Mouse (Mus musculus): ENCODE data around the gene Wdsub1. TPM values are rescaled to one million over a fixed set of nuclear protein-coding genes. Genes with fewer than 3 reads are reported as not detected.
"Not testable (repeated sequence)": the region's sequence is repeated elsewhere in the genome, so short reads cannot be mapped to it uniquely, and the experiment has no call there.

The Wdsub1 gene
- 10 to 100 TPM; 12.6 to 18.2 TPM for total RNA-seq (2021)
- long read RNA-seq, experiment 1, partial matches to known transcripts = 0 of 15 reads
- long read RNA-seq, experiment 1, other reads (novel, unspliced or antisense) = 13 of 15 reads
- long read RNA-seq, experiment 2, partial matches to known transcripts = 5 of 21 reads
- long read RNA-seq, experiment 2, other reads (novel, unspliced or antisense) = 16 of 21 reads

GRCm38 (mm10) chr2:59881831-59882741, at the start of gene Wdsub1:
TSS of gene Wdsub1 (minus strand) at chr2:59882591.
- DNase-seq (ENCODE audit: low spot score in 2 of 2) = peak; percentile 90 to 93

GRCm38 (mm10) chr2:59913610-59914009, 31.2 kb upstream of the Wdsub1 start:
- no peak for DNase-seq (ENCODE audit: low spot score in 2 of 2)

GRCm38 (mm10) chr2:59908048-59908447, 25.7 kb upstream of the Wdsub1 start:
- no peak for DNase-seq (ENCODE audit: low spot score in 2 of 2)

GRCm38 (mm10) chr2:59904007-59904406, 21.6 kb upstream of the Wdsub1 start:
- DNase-seq (ENCODE audit: low spot score in 2 of 2) = no peak

GRCm38 (mm10) chr2:59898666-59899065, 16.3 kb upstream of the Wdsub1 start:
- no peak for DNase-seq (ENCODE audit: low spot score in 2 of 2)

GRCm38 (mm10) chr2:59898105-59898504, 15.7 kb upstream of the Wdsub1 start:
- no peak for DNase-seq (ENCODE audit: low spot score in 2 of 2)

- no peak for DNase-seq (ENCODE audit: low spot score in 2 of 2)
Observed at GRCm38 (mm10) chr2:59896837-59897236, 14.4 kb upstream of the Wdsub1 start.

- DNase-seq (ENCODE audit: low spot score in 2 of 2) = peak in 1 of 2 experiments; percentile 33
Observed at GRCm38 (mm10) chr2:59896400-59896799, 14.0 kb upstream of the Wdsub1 start.

GRCm38 (mm10) chr2:59889699-59890098, 7.3 kb upstream of the Wdsub1 start:
- no peak for DNase-seq (ENCODE audit: low spot score in 2 of 2)

- DNase-seq (ENCODE audit: low spot score in 2 of 2) = no peak
Observed at GRCm38 (mm10) chr2:59882742-59883281, 421 bp upstream of the Wdsub1 start.

- DNase-seq (ENCODE audit: low spot score in 2 of 2) = no peak
Observed at GRCm38 (mm10) chr2:59881404-59881803, 987 bp downstream of the Wdsub1 start.

GRCm38 (mm10) chr2:59878221-59878620, 4.2 kb downstream of the Wdsub1 start:
- no peak for DNase-seq (ENCODE audit: low spot score in 2 of 2)

GRCm38 (mm10) chr2:59877335-59877734, 5.1 kb downstream of the Wdsub1 start:
- DNase-seq (ENCODE audit: low spot score in 2 of 2) = no peak

GRCm38 (mm10) chr2:59876482-59876881, 5.9 kb downstream of the Wdsub1 start:
- DNase-seq (ENCODE audit: low spot score in 2 of 2) = no peak

- no peak for DNase-seq (ENCODE audit: low spot score in 2 of 2)
Observed at GRCm38 (mm10) chr2:59870526-59870925, 11.9 kb downstream of the Wdsub1 start.

GRCm38 (mm10) chr2:59862618-59863017, 19.8 kb downstream of the Wdsub1 start:
- DNase-seq (ENCODE audit: low spot score in 2 of 2) = no peak

- no peak for DNase-seq (ENCODE audit: low spot score in 2 of 2)
Observed at GRCm38 (mm10) chr2:59854363-59854762, 28.0 kb downstream of the Wdsub1 start.

GRCm38 (mm10) chr2:59853543-59853942, 28.8 kb downstream of the Wdsub1 start:
- DNase-seq (ENCODE audit: low spot score in 2 of 2) = no peak

- DNase-seq (ENCODE audit: low spot score in 2 of 2) = no peak
Observed at GRCm38 (mm10) chr2:59852916-59853315, 29.5 kb downstream of the Wdsub1 start.

GRCm38 (mm10) chr2:59851885-59852284, 30.5 kb downstream of the Wdsub1 start:
- not testable (repeated sequence) for DNase-seq (ENCODE audit: low spot score in 2 of 2)

GRCm38 (mm10) chr2:59843848-59844247, 38.5 kb downstream of the Wdsub1 start:
- no peak for DNase-seq (ENCODE audit: low spot score in 2 of 2)

- DNase-seq (ENCODE audit: low spot score in 2 of 2) = no peak
Observed at GRCm38 (mm10) chr2:59843156-59843555, 39.2 kb downstream of the Wdsub1 start.

Measured in adrenal gland, adult 18-20 months (tissue).